15 mouse cellular contexts compared by ENCODE assay signal in the genomic region with DNA sequence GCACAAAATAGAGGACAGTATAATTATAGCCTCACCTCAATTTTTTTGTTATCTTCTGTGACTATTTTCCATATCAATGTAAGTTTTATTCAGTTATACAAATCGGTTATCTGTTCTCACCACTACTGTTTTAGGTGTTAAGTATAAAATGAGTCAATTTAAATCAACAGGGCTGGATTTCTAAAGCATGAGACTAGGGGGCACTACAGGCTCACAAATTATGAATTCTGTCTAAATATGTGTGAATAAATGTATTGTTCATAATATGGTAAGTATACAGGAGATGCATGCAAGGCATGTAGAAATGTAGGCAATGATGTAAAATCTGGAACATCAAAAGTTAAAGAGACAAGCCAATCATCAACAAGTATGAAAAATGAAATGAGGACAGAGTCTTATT. TPM values are rescaled to one million over a fixed set of nuclear protein-coding genes. Genes with fewer than 3 reads are reported as not detected.
DNase-seq lines count a peak whose midpoint lies in the region; ATAC-seq and TF ChIP-seq lines count a peak whose summit lies in the region.
"Had no signal": no experiment of that assay in that cellular context is flagged by ENCODE, and none has a peak within 500 bp of the region (broad histone marks: within the 10 kb centered on the region; RNA-seq: fewer than 3 reads in every experiment).

No protein-coding gene starts in this region.

- no peak overlapping the region for H3K4me2 ChIP-seq in intestine, postnatal 0 days (replicated peaks; ENCODE audit: low read depth)
- H3K4me2 ChIP-seq in intestine, embryonic 15.5 days (replicated peaks), result no peak overlapping the region
- H3K4me2 ChIP-seq in stomach, postnatal 0 days (replicated peaks; ENCODE audit: low read depth), result no peak overlapping the region
- H3K4me2 ChIP-seq: limb, embryonic 12.5 days; midbrain, embryonic 12.5 days had no signal

- TF ChIP-seq CTCF in intestine, postnatal 0 days (IDR thresholded peaks at IDR 0.05; ENCODE audit: low read depth), result peak; percentile 53
- peak; percentile 63 for TF ChIP-seq CTCF in stomach, postnatal 0 days (IDR thresholded peaks at IDR 0.05; ENCODE audit: low read depth)

- H3K4me3 ChIP-seq in intestine, postnatal 0 days (ENCODE audit: low read depth, low read length), result no peak overlapping the region
- no peak overlapping the region for H3K4me3 ChIP-seq in intestine, embryonic 15.5 days (replicated peaks)
- H3K4me3 ChIP-seq in stomach, postnatal 0 days (ENCODE audit: low read depth, low read length), result no peak overlapping the region
- H3K4me3 ChIP-seq: limb, embryonic 12.5 days; midbrain, embryonic 12.5 days had no signal

- ATAC-seq in intestine, postnatal 0 days, result no peak
- no peak for ATAC-seq in intestine, embryonic 15.5 days
- no peak for ATAC-seq in stomach, postnatal 0 days (ENCODE audit: low FRiP score, low TSS enrichment)
- ATAC-seq: hindbrain, embryonic 16.5 days had no signal

- no peaks in the 10 kb centered on the region for H3K27me3 ChIP-seq in intestine, postnatal 0 days (replicated peaks; ENCODE audit: control insufficient read depth, insufficient read depth, low read length)
- H3K27me3 ChIP-seq in intestine, embryonic 15.5 days (replicated peaks), result no peaks in the 10 kb centered on the region
- no peaks in the 10 kb centered on the region for H3K27me3 ChIP-seq in stomach, postnatal 0 days (ENCODE audit: control insufficient read depth, insufficient read depth, low read length)
- H3K27me3 ChIP-seq: limb, embryonic 12.5 days; midbrain, embryonic 12.5 days had no signal

- H3K4me1 ChIP-seq in intestine, postnatal 0 days (replicated peaks; ENCODE audit: control insufficient read depth, insufficient read depth, low read length), result no peaks in the 10 kb centered on the region
- H3K4me1 ChIP-seq in intestine, embryonic 15.5 days (replicated peaks), result no peaks in the 10 kb centered on the region
- H3K4me1 ChIP-seq in stomach, postnatal 0 days (replicated peaks; ENCODE audit: control insufficient read depth, insufficient read depth), result no peaks in the 10 kb centered on the region
- H3K4me1 ChIP-seq: limb, embryonic 12.5 days; midbrain, embryonic 12.5 days had no signal

- no peaks in the 10 kb centered on the region for H3K9me3 ChIP-seq in intestine, postnatal 0 days (ENCODE audit: control insufficient read depth)
- no peaks in the 10 kb centered on the region for H3K9me3 ChIP-seq in intestine, embryonic 15.5 days
- no peaks in the 10 kb centered on the region for H3K9me3 ChIP-seq in stomach, postnatal 0 days (ENCODE audit: control insufficient read depth, low read length)
- H3K9me3 ChIP-seq: limb, embryonic 12.5 days; midbrain, embryonic 12.5 days had no signal

- peak; percentile 2 to 3 for DNase-seq in cerebellum, adult 18-20 months
- DNase-seq in cerebellum, adult 8-10 months, result no peak
- peak; percentile 6 for DNase-seq in right cerebral cortex, adult 18-20 months
- no peak for DNase-seq in right cerebral cortex, postnatal 36 days (ENCODE audit: low spot score in 2 of 2)
- no peak for DNase-seq in stomach, postnatal 0 days (ENCODE audit: low spot score)
- DNase-seq in embryo, embryonic 9.5 days (ENCODE audit: extremely low spot score), result no peak
- DNase-seq: right cerebral cortex, postnatal 14 days had no signal

- WGBS in intestine, postnatal 0 days, result 81% methylated on average over 1 of the region's 1 CpGs
- 82% methylated on average over 1 of the region's 1 CpGs for WGBS in intestine, embryonic 15.5 days
- WGBS in stomach, postnatal 0 days, result 68% methylated on average over 1 of the region's 1 CpGs

- H3K36me3 ChIP-seq in intestine, postnatal 0 days (ENCODE audit: control insufficient read depth, insufficient read depth), result no peaks in the 10 kb centered on the region
- no peaks in the 10 kb centered on the region for H3K36me3 ChIP-seq in intestine, embryonic 15.5 days
- no peaks in the 10 kb centered on the region for H3K36me3 ChIP-seq in stomach, postnatal 0 days (ENCODE audit: control insufficient read depth, insufficient read depth, low read length)
- H3K36me3 ChIP-seq: limb, embryonic 12.5 days; midbrain, embryonic 12.5 days had no signal

- no peak overlapping the region for H3K27ac ChIP-seq in intestine, postnatal 0 days (ENCODE audit: low read depth, low read length)
- no peak overlapping the region for H3K27ac ChIP-seq in intestine, embryonic 15.5 days
- no peak overlapping the region for H3K27ac ChIP-seq in stomach, postnatal 0 days (replicated peaks)
- H3K27ac ChIP-seq: limb, embryonic 12.5 days; midbrain, embryonic 12.5 days had no signal

- no peak overlapping the region for H3K9ac ChIP-seq in intestine, postnatal 0 days (ENCODE audit: low read depth, low read length)
- no peak overlapping the region for H3K9ac ChIP-seq in intestine, embryonic 15.5 days
- no peak overlapping the region for H3K9ac ChIP-seq in stomach, postnatal 0 days (ENCODE audit: low read length)
- H3K9ac ChIP-seq: limb, embryonic 12.5 days; midbrain, embryonic 12.5 days had no signal

- no peak for TF ChIP-seq EP300 in stomach, postnatal 0 days (optimal IDR thresholded peaks at IDR 0.05)

RNA-seq across cellular contexts. Expression of gene Vmn1r20, which starts 2.5 kb away (rescaled TPM):
- polyA plus RNA-seq in intestine, postnatal 0 days (2015; fragmentation: Nextera tagmentation; extraction: Ambion mirVana), result not detected in 2 replicates
- not detected in 2 replicates for polyA plus RNA-seq in intestine, embryonic 15.5 days (2015; fragmentation: Nextera tagmentation; extraction: Ambion mirVana)
- not detected in 2 replicates for polyA plus RNA-seq in stomach, postnatal 0 days (2015; fragmentation: Nextera tagmentation; extraction: Ambion mirVana)
- polyA plus RNA-seq: C2C12; cortical plate, adult 2 months; frontal cortex, adult 2 months; hindbrain, embryonic 16.5 days; limb, embryonic 12.5 days; midbrain, embryonic 12.5 days had no signal

RNA-seq across cellular contexts. Expression of gene Vmn1r19, which starts 27.6 kb away (rescaled TPM):
- not detected in 2 replicates for polyA plus RNA-seq in intestine, postnatal 0 days (2015; fragmentation: Nextera tagmentation; extraction: Ambion mirVana)
- polyA plus RNA-seq in intestine, embryonic 15.5 days (2015; fragmentation: Nextera tagmentation; extraction: Ambion mirVana), result not detected in 2 replicates
- polyA plus RNA-seq in stomach, postnatal 0 days (2015; fragmentation: Nextera tagmentation; extraction: Ambion mirVana), result not detected in 2 replicates
- polyA plus RNA-seq: C2C12; cortical plate, adult 2 months; frontal cortex, adult 2 months; hindbrain, embryonic 16.5 days; limb, embryonic 12.5 days; midbrain, embryonic 12.5 days had no signal

RNA-seq across cellular contexts. Expression of gene Vmn1r18, which starts 35.6 kb away (rescaled TPM):
- not detected in 2 replicates for polyA plus RNA-seq in intestine, postnatal 0 days (2015; fragmentation: Nextera tagmentation; extraction: Ambion mirVana)
- polyA plus RNA-seq in intestine, embryonic 15.5 days (2015; fragmentation: Nextera tagmentation; extraction: Ambion mirVana), result not detected in 2 replicates
- 0.02 TPM in 1 of 2 replicates, not detected in the other for polyA plus RNA-seq in stomach, postnatal 0 days (2015; fragmentation: Nextera tagmentation; extraction: Ambion mirVana)
- polyA plus RNA-seq: C2C12; cortical plate, adult 2 months; frontal cortex, adult 2 months; hindbrain, embryonic 16.5 days; limb, embryonic 12.5 days; midbrain, embryonic 12.5 days had no signal

Comparison
In these comparisons a context has a peak if more than half of its experiments do, and no peak if none do; other contexts are left out.
1. DNase-seq: peak in cerebellum, adult 18-20 months (2 of 2) and right cerebral cortex, adult 18-20 months (single experiment); none in cerebellum, adult 8-10 months (single experiment), right cerebral cortex, postnatal 36 days (0 of 2), stomach, postnatal 0 days (single experiment) and embryo, embryonic 9.5 days (single experiment).